Mouse (Mus musculus) urinary bladder, postnatal 25 days (tissue): Measurements from ENCODE around the gene Dnajc13.
A peak's percentile ranks its signal among the peaks of the same experiment; 100 is the strongest.

ENCODE experiments used
- DNase-seq: peaks from one replicate; pipeline ENCODE4 v3.0.0; 2022; ENCODE audit warnings: low spot score

The Dnajc13 gene

DNA sequence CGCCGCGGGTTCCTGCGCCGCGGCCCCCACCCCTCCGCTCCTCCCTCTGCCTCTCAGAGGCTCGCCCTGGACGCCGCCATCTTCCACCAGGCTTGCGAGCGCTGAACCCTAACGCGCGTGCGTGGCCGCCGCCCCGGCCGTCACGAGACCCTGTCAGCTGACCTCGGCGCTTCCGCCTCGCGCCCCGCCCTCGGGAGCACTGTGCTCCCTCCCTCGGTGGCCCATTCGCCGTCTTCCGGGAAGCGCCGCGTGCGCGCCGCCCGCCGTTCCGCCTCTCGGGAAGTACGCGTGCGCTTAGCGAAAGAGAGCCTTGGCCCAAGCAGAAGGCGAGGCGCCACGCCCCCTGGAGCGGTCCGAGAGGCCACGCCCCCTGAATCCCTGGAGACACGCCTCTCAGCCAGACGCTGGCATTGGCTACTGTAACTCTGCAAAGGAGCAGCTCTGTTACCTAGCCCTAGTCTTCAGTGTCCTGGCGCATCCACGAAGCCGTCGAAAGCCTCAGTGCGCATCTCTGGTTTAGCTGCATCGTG is at the start of gene Dnajc13:
Dnajc13 (minus strand) TSS at position 108 of the 530 bp plus-strand sequence.
- DNase-seq: peak; percentile 99

DNA sequence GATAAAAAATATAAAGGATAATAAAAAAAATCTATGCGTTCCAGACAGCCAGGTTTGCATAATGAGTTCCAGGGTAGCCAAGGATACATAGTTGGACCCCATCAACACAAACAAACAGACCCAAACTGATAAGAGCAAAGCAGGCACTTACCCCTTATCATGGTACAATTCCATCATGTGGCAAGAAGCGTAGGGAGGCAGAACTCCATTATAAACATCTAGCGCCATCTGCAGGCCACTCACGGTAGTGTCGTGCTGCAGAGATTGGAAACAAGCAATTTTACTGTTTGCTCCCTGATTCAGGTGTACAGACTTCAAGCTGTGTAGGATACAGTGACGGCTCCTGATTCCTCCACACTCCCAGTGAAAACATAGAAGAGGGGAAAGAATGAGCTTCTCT is 44.0 kb upstream of the Dnajc13 start:
- DNase-seq: peak; percentile 69

GRCm38 (mm10) chr9:104305333-104306111 is 42.8 kb upstream of the Dnajc13 start:
- no peak for DNase-seq

DNA sequence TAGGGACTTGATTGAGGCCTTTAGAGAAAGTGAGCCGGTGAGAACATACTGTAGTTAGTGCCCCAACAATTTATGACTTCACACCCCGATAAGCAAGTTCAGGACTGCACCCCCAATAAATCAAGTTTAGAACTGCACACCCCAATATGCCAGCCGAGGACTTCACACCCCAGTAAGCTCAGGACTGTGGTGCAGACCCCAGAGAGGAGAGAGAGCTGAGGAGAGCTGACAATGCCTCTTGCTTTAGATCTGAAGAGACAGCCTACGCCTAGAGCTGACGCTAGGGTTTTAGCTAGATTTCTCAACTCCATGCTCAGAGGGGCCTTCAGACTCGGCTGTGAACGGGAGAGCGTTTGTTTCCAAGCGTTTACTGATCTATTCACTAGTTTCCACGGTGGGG is 42.1 kb upstream of the Dnajc13 start:
- DNase-seq: no peak

- no peak for DNase-seq
These were observed 41.6 kb upstream of the Dnajc13 start for GRCm38 (mm10) chr9:104304376-104304775.

- DNase-seq: no peak
These were observed 37.8 kb upstream of the Dnajc13 start for GRCm38 (mm10) chr9:104300569-104300968.

GRCm38 (mm10) chr9:104297041-104297440 is 34.3 kb upstream of the Dnajc13 start:
- no peak for DNase-seq

DNA sequence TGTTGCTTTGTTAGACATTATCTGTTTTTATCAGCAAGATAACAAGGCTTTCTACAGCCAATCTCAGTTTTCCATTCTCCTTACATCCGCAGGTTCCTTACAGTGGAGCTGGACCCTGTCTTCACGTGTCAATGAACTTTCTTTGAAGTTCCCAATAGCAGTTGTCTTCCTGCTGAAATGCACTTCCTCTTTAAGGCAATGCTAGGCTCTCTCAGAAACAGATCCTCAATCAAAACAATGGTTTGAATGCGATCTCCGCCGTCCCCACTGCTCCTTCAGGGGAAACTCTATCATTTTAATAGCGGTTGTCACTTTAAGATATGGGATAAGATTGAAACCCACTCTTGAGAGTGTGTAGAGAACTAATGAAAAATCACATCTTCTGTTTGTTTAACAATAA is 22.2 kb upstream of the Dnajc13 start:
- no peak for DNase-seq

DNA sequence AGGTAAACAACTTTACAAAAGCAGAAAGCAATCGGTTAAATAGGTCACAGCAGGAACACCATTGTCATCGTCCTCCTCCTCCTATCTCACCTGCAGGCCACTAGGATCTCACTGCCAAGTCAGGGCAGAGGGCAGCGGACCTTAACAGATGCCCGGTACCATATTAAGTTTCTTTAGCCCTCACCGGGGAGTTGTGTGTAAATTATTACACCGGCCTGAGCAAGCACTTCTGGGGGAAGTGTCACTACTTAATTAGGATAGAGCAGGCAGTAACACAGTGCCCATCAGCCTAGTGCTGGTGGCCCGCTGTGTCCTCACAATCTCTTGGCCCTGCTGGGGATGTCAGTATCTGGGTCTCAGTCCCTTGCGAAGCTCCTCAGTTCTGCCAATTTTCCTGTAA is 19.8 kb upstream of the Dnajc13 start:
- no peak for DNase-seq

- no peak for DNase-seq
These were observed 19.0 kb upstream of the Dnajc13 start for GRCm38 (mm10) chr9:104281737-104282136.

DNA sequence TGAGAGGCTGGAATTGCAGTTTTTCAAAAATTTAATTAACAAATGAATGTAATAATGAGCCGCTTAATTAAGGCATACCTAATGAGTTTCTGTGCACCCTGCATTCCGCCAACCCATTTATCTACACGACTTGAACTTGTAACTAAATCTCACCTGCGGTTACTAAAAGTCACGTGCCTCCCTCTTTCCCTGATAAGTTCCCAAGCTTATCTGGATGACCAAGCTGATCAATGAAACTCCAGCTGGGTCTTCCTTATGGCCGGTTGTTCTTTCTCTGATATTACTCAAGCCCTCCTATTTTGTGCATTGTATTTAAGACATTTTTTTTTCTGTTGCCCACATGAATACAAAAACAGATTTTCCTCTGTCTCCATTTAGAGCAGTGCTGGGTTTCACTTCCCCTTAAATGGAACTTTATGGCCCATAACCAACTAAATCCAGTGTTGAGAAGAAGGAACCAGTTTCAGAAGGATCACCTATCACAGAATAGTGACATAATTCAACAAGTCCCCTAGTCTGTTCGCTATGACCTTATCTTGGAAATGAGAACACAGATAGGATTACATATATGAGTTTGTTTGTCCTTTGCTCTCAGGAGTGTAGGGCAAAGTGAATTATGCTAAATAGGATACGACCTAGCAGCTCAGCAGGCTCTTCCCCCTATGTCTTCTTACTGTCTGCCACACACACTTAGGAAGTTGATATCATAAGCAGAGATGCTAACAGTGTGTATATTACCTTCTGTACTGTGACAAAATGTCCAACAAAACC is 18.2 kb upstream of the Dnajc13 start:
- no peak for DNase-seq

DNA sequence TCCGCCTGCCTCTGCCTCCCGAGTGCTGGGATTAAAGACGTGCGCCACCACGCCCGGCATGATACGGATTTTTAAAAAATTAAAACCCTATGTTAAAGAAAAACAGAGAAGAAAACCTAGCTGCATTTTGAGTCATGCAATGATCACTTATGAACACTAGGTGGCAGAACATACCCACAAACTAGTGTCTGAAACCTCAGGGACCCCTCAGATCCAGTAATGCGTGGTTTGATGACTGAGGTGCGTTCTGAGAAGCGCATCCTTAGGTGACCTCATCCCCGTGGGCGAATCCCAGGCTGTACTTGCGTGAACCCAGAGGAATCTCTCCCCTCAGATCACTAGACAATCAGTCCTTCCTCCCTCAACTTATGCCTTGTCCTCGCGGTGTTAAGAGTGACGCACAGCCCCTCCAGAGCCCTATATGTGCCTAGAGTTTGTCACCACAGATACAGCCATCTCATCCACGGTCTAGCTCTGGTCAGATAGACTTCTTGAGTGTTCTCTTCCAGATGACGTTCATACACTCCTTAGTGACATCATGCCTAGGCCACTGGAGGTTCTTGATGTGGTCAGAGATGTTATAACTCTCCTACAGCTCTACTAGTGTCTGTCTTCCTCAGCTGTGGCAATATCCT is 14.9 kb upstream of the Dnajc13 start:
- no peak for DNase-seq

- DNase-seq: no peak
These were observed 12.5 kb upstream of the Dnajc13 start for GRCm38 (mm10) chr9:104275084-104275785.

DNA sequence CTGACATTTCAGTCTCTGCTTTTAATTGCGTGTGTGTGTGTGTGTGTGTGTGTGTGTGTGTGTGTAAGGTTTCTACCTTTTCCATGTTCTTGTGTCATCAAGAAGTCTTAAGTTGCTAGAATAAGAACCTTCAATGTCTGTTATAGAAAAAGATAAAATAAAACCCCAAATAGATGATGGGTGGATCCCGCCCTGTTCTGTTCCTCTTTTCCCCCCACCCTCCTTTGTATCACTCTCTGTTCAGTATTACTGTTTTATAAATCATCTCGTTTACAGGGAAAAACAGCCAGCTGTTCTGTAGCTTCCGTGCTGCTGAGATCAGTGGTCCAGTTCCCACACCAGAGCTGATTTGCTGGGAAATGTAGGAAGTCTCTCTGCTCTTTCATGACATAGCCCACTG is 9.3 kb upstream of the Dnajc13 start:
- DNase-seq: no peak

- DNase-seq: no peak
These were observed 8.9 kb upstream of the Dnajc13 start for GRCm38 (mm10) chr9:104271642-104272041.

DNA sequence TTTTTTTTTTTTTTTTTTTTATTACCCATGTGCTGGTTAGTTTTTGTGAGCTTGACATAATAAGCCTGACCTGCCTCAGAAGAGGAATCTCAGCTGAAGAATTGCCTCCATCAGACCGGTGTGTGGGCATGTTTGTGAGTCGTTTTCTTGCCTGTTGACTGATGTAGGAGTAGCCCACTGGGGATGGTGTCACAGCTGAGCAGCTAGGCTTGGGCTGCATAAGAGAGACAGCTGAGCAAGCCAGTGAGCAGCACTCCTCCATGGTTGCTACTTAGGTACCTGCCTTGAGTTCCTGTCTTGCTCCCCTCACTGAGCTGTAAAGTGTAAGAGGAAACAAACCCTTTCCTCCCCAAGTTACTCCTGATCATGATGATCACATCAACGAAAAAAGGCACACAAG is 7.2 kb upstream of the Dnajc13 start:
- no peak for DNase-seq

GRCm38 (mm10) chr9:104269349-104269871 is 6.7 kb upstream of the Dnajc13 start:
- no peak for DNase-seq

DNA sequence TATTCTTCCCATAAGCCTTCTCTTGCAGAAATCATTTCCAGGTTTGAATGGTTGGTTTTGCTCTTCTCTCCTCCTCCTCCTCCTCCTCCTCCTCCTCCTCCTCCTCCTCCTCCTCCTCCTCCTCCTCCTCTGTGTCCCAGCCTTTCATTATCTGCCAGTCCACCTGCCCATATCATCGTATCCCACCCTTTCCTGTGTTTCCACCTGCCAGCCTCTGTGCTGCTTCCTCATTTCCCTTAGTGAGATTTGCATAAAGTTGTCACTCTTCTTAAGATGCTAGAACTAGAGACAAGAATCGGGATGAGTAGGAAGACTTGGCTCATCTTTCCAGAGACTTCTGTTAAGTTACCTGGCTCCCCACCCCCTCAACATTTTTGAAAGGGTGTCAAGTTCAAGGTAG is 1.8 kb upstream of the Dnajc13 start:
- no peak for DNase-seq

DNA sequence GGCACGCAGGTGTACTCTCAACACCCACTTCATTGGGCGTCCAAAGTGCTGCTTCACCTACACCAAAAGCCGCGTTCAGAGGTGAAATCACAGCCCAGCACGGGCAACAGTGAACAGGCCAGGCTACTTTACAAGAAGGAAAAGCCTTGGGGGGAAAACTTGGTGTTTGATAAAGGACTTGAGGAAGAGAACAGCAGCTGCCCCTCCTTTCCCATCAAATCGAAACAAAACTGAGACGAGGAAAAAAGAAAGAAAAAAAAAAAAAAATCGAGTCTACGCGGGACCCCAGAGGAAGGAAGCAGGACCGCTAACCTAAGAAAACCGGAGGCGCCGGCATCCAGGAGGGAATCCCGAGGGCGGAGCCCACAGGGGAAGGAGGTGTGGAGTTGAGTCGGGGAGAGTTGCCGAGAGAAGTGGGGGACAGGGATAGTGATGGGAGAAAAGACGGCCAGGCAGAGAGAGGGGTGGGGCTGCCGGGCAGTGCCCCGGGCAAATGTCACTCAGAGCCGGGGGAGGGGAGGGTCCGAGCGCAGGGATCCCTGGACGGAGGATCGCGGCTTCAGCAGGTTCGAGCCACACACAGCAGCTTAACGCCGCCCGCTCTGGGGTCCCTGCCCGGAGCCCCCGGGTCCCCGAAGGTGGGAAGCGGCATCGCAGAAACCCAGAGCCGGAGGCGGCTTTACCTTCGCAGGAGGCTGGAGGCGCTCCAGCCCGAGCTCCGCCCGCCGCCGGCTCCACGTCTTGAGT is 541 bp downstream of the Dnajc13 start:
- no peak for DNase-seq

- no peak for DNase-seq
These were observed 2.4 kb downstream of the Dnajc13 start for GRCm38 (mm10) chr9:104260306-104260705.

DNA sequence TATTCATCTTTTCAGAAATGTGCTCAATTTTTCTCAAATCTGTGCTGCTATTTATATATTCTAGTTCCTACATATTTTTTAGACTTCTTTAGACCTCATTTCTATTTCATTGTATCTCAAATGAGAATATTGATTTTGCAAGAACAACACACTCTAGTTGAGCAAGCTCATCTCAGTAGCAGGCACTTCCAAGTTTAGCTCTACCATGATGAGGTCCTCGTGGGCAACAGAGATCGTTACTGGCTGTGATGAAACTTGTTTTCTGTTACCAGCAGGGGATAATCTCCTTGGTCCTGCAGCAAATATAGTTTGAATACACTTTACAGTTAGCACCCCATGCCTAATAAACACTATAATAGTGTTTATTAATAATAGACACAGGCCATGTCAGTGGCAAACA is 6.6 kb downstream of the Dnajc13 start:
- no peak for DNase-seq
